Mouse (Mus musculus): Measurements from ENCODE around the gene Nup155.

The Nup155 gene

DNA sequence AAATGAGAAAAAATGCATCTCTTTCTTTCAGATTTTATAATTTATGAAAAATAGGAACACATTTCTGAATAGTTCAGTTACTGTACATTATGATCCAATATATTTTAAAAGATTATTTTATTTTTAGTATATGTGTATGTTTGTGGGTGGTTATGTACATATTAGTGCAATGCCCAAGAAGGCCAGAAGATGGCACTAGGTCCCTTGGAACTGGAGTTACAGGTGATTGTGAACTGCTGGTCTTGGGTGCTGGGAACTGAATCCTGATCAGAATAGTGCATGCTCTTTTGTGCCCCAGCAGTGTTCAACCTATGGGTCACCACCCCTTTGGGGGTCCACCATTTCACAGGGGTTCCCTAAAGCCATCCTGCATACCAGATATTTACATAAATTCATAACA, 91.2 kb downstream of the Nup155 start:
- DNase-seq: no peak

DNA sequence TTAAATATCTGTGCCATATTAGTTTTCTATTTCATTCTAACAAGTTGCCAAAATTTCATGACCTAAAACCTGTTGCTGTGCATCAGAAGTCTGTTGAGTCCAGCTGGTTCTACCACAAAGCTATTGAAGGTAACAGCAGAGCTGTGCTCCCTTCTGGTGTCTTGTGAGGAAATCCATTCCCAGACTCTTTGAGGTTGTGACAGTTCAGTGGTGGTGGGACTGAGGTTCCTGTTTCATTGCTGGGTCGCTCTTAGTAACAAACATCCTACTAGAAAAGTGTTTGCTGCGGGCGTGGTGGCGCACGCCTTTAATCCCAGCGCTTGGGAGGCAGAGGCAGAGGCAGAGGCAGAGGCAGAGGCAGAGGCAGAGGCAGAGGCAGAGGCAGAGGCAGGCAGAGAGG, 99.3 kb downstream of the Nup155 start:
- DNase-seq: no peak

All from liver (tissue).